Comparison of ENCODE assay signal across 19 mouse cellular contexts in the genomic region with DNA sequence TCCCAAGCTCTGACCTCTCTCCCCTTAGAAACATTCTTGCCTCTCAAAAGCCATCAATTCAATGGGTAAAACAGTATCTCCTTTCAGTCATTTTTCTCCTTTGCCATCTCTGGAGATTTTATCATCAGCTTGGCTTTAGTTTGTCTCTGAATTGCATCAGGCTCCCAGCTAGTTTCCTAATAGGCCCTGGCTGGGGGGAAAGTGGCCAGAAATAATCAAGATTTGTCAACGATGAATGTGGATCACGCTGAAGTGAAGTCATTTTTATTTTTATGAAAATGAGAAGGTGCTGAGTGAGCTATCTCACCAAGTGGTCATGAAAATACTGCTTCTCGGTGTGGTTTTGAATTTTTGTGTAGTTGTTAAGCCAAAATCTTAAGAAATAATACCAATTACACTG.
A peak's percentile ranks its signal among the peaks of the same experiment; 100 is the strongest.
DNase-seq lines count a peak whose midpoint lies in the region; ATAC-seq and TF ChIP-seq lines count a peak whose summit lies in the region.
"Had no signal": no experiment of that assay in that cellular context is flagged by ENCODE, and none has a peak within 500 bp of the region (broad histone marks: within the 10 kb centered on the region; RNA-seq: fewer than 3 reads in every experiment).

No protein-coding gene starts in this region.

- H3K9ac ChIP-seq in lung, postnatal 0 days (replicated peaks; ENCODE audit: low read depth), result no peak overlapping the region
- H3K9ac ChIP-seq: embryonic facial prominence, embryonic 13.5 days; limb, embryonic 15.5 days; liver, embryonic 15.5 days had no signal

- 70% methylated on average over 3 of the region's 3 CpGs for WGBS in lung, adult 2 months
- WGBS in lung, postnatal 0 days, result 70% methylated on average over 3 of the region's 3 CpGs

- peak; percentile 24 to 48 for DNase-seq in lung, adult 18-20 months
- DNase-seq in lung, adult 2 months, result no peak
- peak; percentile 14 for DNase-seq in brain, adult 2 months (ENCODE audit: low read depth, low spot score)
- DNase-seq in lung, postnatal 0 days (ENCODE audit: low spot score), result peak; percentile 74
- DNase-seq in cerebellum, adult 11 months, result no peak
- DNase-seq in urinary bladder, postnatal 14 days (ENCODE audit: low spot score), result no peak
- DNase-seq in cerebellum, postnatal 4 days (ENCODE audit: low spot score in 2 of 2), result no peak
- DNase-seq: cerebellum, adult 9-10 months; kidney, adult 11 months; kidney, postnatal 14 days; right cerebral cortex, adult 18-20 months; thymus, postnatal 14 days had no signal

- H3K27me3 ChIP-seq in lung, postnatal 0 days (replicated peaks; ENCODE audit: insufficient read depth, low read length), result no peaks in the 10 kb centered on the region
- H3K27me3 ChIP-seq: embryonic facial prominence, embryonic 13.5 days; limb, embryonic 15.5 days; liver, embryonic 15.5 days had no signal

- H3K36me3 ChIP-seq in lung, postnatal 0 days (ENCODE audit: insufficient read depth, low read length), result no peaks in the 10 kb centered on the region
- H3K36me3 ChIP-seq: embryonic facial prominence, embryonic 13.5 days; limb, embryonic 15.5 days; liver, embryonic 15.5 days; midbrain, embryonic 10.5 days had no signal

- peaks cover 2% of the 10 kb centered on the region; the same call in 1 of the 2 replicates for H3K4me1 ChIP-seq in lung, adult 2 months (ENCODE audit: control insufficient read depth, insufficient read depth, low read length)
- H3K4me1 ChIP-seq in lung, postnatal 0 days (ENCODE audit: insufficient read depth, low read depth, low read length), result 0 out of 2 replicates have a peak, but pooled peaks cover 4% of the 10 kb centered on the region
- H3K4me1 ChIP-seq: limb, embryonic 15.5 days; liver, embryonic 15.5 days had no signal

- no peak for TF ChIP-seq POLR2A in lung, adult 2 months (IDR thresholded peaks at IDR 0.05; ENCODE audit: borderline replicate concordance, extremely low read depth, low read depth, low read length)

- H3K4me2 ChIP-seq in lung, postnatal 0 days (replicated peaks; ENCODE audit: low read depth, low read length), result no peak overlapping the region
- H3K4me2 ChIP-seq: embryonic facial prominence, embryonic 13.5 days; limb, embryonic 15.5 days; liver, embryonic 15.5 days had no signal

- H3K27ac ChIP-seq in lung, postnatal 0 days (ENCODE audit: low read length), result no peak overlapping the region
- H3K27ac ChIP-seq: embryonic facial prominence, embryonic 13.5 days; limb, embryonic 15.5 days; liver, embryonic 15.5 days; midbrain, embryonic 10.5 days had no signal

- H3K9me3 ChIP-seq in lung, postnatal 0 days (ENCODE audit: low read length), result no peaks in the 10 kb centered on the region
- H3K9me3 ChIP-seq: embryonic facial prominence, embryonic 13.5 days; limb, embryonic 15.5 days; liver, embryonic 15.5 days; midbrain, embryonic 10.5 days had no signal

- TF ChIP-seq CTCF in lung, adult 2 months (IDR thresholded peaks at IDR 0.05; ENCODE audit: insufficient read depth, low read length), result no peak
- TF ChIP-seq CTCF in lung, postnatal 0 days (IDR thresholded peaks at IDR 0.05), result no peak

- TF ChIP-seq EP300 in lung, postnatal 0 days (IDR thresholded peaks at IDR 0.05), result no peak

- H3K4me3 ChIP-seq in lung, adult 2 months (replicated peaks; ENCODE audit: extremely low read depth, low read depth, low read length), result no peak overlapping the region
- no peak overlapping the region for H3K4me3 ChIP-seq in lung, postnatal 0 days (ENCODE audit: low read depth, low read length)
- H3K4me3 ChIP-seq: embryonic facial prominence, embryonic 13.5 days; limb, embryonic 15.5 days; liver, embryonic 15.5 days; midbrain, embryonic 10.5 days had no signal

- peak; percentile 44; the same call in 1 of the 2 replicates for ATAC-seq in lung, postnatal 0 days
- ATAC-seq: CD4-positive, CD25-positive, alpha-beta regulatory T cell, adult 4 months; forebrain, embryonic 16.5 days; hindbrain, embryonic 16.5 days had no signal

Comparison
In these comparisons a context has a peak if more than half of its experiments do, and no peak if none do; other contexts are left out.
1. DNase-seq: peak in lung, adult 18-20 months (2 of 2), brain, adult 2 months (single experiment) and lung, postnatal 0 days (single experiment); none in lung, adult 2 months (single experiment), cerebellum, adult 11 months (single experiment), urinary bladder, postnatal 14 days (single experiment) and cerebellum, postnatal 4 days (0 of 2).